ENCODE assay signal across 26 mouse cellular contexts in the genomic region with DNA sequence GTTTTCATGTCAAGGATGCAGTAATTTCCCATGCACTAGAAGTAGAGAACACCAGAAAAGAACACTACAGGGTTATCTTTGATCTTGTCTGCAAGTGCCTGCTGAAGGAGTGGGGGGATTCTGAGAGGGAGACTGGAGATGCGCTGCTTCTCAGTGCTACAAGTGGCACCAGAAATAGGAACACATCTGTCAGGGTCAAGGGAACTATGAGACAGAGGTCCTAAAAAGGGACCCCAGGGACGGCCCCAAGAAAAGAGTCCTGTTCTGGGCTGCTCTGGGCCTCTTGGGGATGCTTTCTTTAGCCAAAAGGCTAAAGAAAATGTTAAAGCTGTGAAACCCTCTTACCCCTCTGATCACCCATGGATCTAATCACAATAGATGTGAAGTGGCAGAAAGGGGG. TPM values are rescaled to one million over a fixed set of nuclear protein-coding genes. Genes with fewer than 3 reads are reported as not detected.
A peak's percentile ranks its signal among the peaks of the same experiment; 100 is the strongest.
DNase-seq lines count a peak whose midpoint lies in the region; ATAC-seq and TF ChIP-seq lines count a peak whose summit lies in the region.
"Had no signal": no experiment of that assay in that cellular context is flagged by ENCODE, and none has a peak within 500 bp of the region (broad histone marks: within the 10 kb centered on the region; RNA-seq: fewer than 3 reads in every experiment).

No protein-coding gene starts in this region.

- in situ Hi-C loops in CH12.LX (cut with MboI; ENCODE audit: low pct_ligation_motif_present, low pct_unique_long_range_greater_than_20kb, low sequenced_read_pairs), result no loop called here

- H3K9ac ChIP-seq in intestine, embryonic 14.5 days (ENCODE audit: low read length), result no peak overlapping the region
- no peak overlapping the region for H3K9ac ChIP-seq in intestine, postnatal 0 days (ENCODE audit: low read depth, low read length)
- H3K9ac ChIP-seq in CH12.LX (ENCODE audit: insufficient read depth, low read depth), result no peak overlapping the region
- H3K9ac ChIP-seq in intestine, embryonic 15.5 days, result no peak overlapping the region
- H3K9ac ChIP-seq: forebrain, postnatal 0 days; heart, embryonic 13.5 days; hindbrain, embryonic 14.5 days had no signal

- TF ChIP-seq RAD21 in CH12.LX (IDR thresholded peaks at IDR 0.05; ENCODE audit: low read depth, low read length), result no peak; the same call in 1 of the 2 replicates

- no peaks in the 10 kb centered on the region for H3K36me3 ChIP-seq in intestine, embryonic 14.5 days (ENCODE audit: control insufficient read depth, insufficient read depth, low read length)
- no peaks in the 10 kb centered on the region for H3K36me3 ChIP-seq in intestine, postnatal 0 days (ENCODE audit: control insufficient read depth, insufficient read depth)
- H3K36me3 ChIP-seq in CH12.LX (replicated peaks in 1 of 2; ENCODE audit: control insufficient read depth in 1 of 2, insufficient read depth in 1 of 2, low read length in 1 of 2), result no peaks in the 10 kb centered on the region
- no peaks in the 10 kb centered on the region for H3K36me3 ChIP-seq in intestine, embryonic 15.5 days
- H3K36me3 ChIP-seq: heart, embryonic 10.5 days; heart, embryonic 13.5 days had no signal

- no peak for DNase-seq in intestine, embryonic 14.5 days (ENCODE audit: low spot score)
- DNase-seq in CH12.LX (ENCODE audit: extremely low read depth), result peak; percentile 65
- no peak for DNase-seq in embryo, embryonic 10.5 days (ENCODE audit: low spot score)
- DNase-seq in urinary bladder, adult 18-20 months (ENCODE audit: low spot score in 2 of 2), result no peak
- DNase-seq: adrenal gland, adult 2 months; adrenal gland, postnatal 14 days; B cell, adult 2 months; cerebellum, adult 11 months; cerebellum, adult 2 months; cerebellum, postnatal 10 days; cerebellum, postnatal 36 days; forebrain, postnatal 0 days; gastrocnemius, postnatal 36 days; heart, adult 2 months; heart, postnatal 14 days; heart, postnatal 4 days had no signal

- WGBS in intestine, embryonic 14.5 days, result 71% methylated on average over 2 of the region's 2 CpGs
- WGBS in intestine, postnatal 0 days, result 91% methylated on average over 2 of the region's 2 CpGs
- WGBS in intestine, embryonic 15.5 days, result 73% methylated on average over 2 of the region's 2 CpGs

- peak overlapping the region; percentile 39; the same call in 1 of the 2 replicates for H3K27ac ChIP-seq in intestine, embryonic 14.5 days (ENCODE audit: low read depth)
- no peak overlapping the region for H3K27ac ChIP-seq in intestine, postnatal 0 days (ENCODE audit: low read depth, low read length)
- peak overlapping the region; percentile 20; the same call in 1 of the 2 replicates for H3K27ac ChIP-seq in CH12.LX (ENCODE audit: insufficient read depth, low read depth)
- H3K27ac ChIP-seq in intestine, embryonic 15.5 days, result peak overlapping the region; percentile 22; the same call in 1 of the 2 replicates
- H3K27ac ChIP-seq: heart, adult 2 months; heart, embryonic 10.5 days; heart, embryonic 13.5 days; hindbrain, embryonic 14.5 days; hindbrain, postnatal 0 days had no signal

- dilution Hi-C loops in CH12.LX (cut with MboI; ENCODE audit: extremely low pct_ligation_motif_present, extremely low pct_unique_long_range_greater_than_20kb, low sequenced_read_pairs), result no loop called here

- TF ChIP-seq EP300 in CH12.LX (IDR thresholded peaks at IDR 0.05; ENCODE audit: low read length), result peak; percentile 62; the same call in 1 of the 2 replicates

- H3K27me3 ChIP-seq in intestine, embryonic 14.5 days (replicated peaks; ENCODE audit: control insufficient read depth, insufficient read depth, low read length), result no peaks in the 10 kb centered on the region
- H3K27me3 ChIP-seq in intestine, postnatal 0 days (replicated peaks; ENCODE audit: control insufficient read depth, insufficient read depth, low read length), result no peaks in the 10 kb centered on the region
- no peaks in the 10 kb centered on the region for H3K27me3 ChIP-seq in CH12.LX (replicated peaks)
- no peaks in the 10 kb centered on the region for H3K27me3 ChIP-seq in intestine, embryonic 15.5 days (replicated peaks)
- H3K27me3 ChIP-seq: heart, embryonic 13.5 days had no signal

- no peak for TF ChIP-seq POLR2A in CH12.LX (IDR thresholded peaks at IDR 0.05; ENCODE audit: low read depth, low read length)

- H3K4me1 ChIP-seq in intestine, embryonic 14.5 days (replicated peaks; ENCODE audit: control insufficient read depth, insufficient read depth, low read length), result no peaks in the 10 kb centered on the region
- H3K4me1 ChIP-seq in intestine, postnatal 0 days (replicated peaks; ENCODE audit: control insufficient read depth, insufficient read depth, low read length), result no peaks in the 10 kb centered on the region
- H3K4me1 ChIP-seq in CH12.LX (ENCODE audit: control insufficient read depth in 1 of 2, insufficient read depth in 2 of 2), result peaks cover 4 to 48% of the 10 kb centered on the region in 2 experiments
- H3K4me1 ChIP-seq in intestine, embryonic 15.5 days (replicated peaks), result peaks cover 5% of the 10 kb centered on the region; the same call in 1 of the 2 replicates

- H3K9me3 ChIP-seq in intestine, embryonic 14.5 days (ENCODE audit: control insufficient read depth, low read length), result no peaks in the 10 kb centered on the region
- H3K9me3 ChIP-seq in intestine, postnatal 0 days (ENCODE audit: control insufficient read depth), result no peaks in the 10 kb centered on the region
- no peaks in the 10 kb centered on the region for H3K9me3 ChIP-seq in CH12.LX (replicated peaks; ENCODE audit: low read length)
- no peaks in the 10 kb centered on the region for H3K9me3 ChIP-seq in intestine, embryonic 15.5 days
- H3K9me3 ChIP-seq: heart, embryonic 10.5 days; heart, embryonic 13.5 days had no signal

- H3K4me2 ChIP-seq in intestine, embryonic 14.5 days (ENCODE audit: low read length), result no peak overlapping the region
- no peak overlapping the region for H3K4me2 ChIP-seq in intestine, postnatal 0 days (replicated peaks; ENCODE audit: low read depth)
- peak overlapping the region; percentile 62 for H3K4me2 ChIP-seq in CH12.LX (ENCODE audit: insufficient read depth, low read depth, poor library complexity, severe bottlenecking)
- H3K4me2 ChIP-seq in intestine, embryonic 15.5 days (replicated peaks), result no peak overlapping the region
- H3K4me2 ChIP-seq: heart, embryonic 13.5 days; hindbrain, embryonic 14.5 days had no signal

- no peak for TF ChIP-seq CTCF in intestine, postnatal 0 days (IDR thresholded peaks at IDR 0.05; ENCODE audit: low read depth)
- TF ChIP-seq CTCF in CH12.LX (conservative IDR thresholded peaks at IDR 0.05 in 1 of 2, IDR thresholded peaks at IDR 0.05 in 1 of 2; ENCODE audit: low read depth in 2 of 2, low read length in 2 of 2), result no peak

- no peak for ATAC-seq in intestine, embryonic 14.5 days (replicated peaks; ENCODE audit: low FRiP score, low TSS enrichment, low read depth)
- no peak for ATAC-seq in intestine, postnatal 0 days
- ATAC-seq in intestine, embryonic 15.5 days, result no peak
- ATAC-seq: forebrain, embryonic 14.5 days; forebrain, postnatal 0 days; hindbrain, postnatal 0 days; inflammation-experienced regulatory T-cells, adult 6 months had no signal

- no peak overlapping the region for H3K4me3 ChIP-seq in intestine, embryonic 14.5 days (ENCODE audit: low read depth, low read length)
- no peak overlapping the region for H3K4me3 ChIP-seq in intestine, postnatal 0 days (ENCODE audit: low read depth, low read length)
- no peak overlapping the region for H3K4me3 ChIP-seq in CH12.LX (replicated peaks in 1 of 3; ENCODE audit: low read depth in 2 of 3, low read length in 2 of 3, poor library complexity in 1 of 3)
- no peak overlapping the region for H3K4me3 ChIP-seq in intestine, embryonic 15.5 days (replicated peaks)
- H3K4me3 ChIP-seq: heart, adult 2 months; heart, embryonic 10.5 days; heart, embryonic 13.5 days had no signal

- no peaks in the 10 kb centered on the region for H3K79me2 ChIP-seq in CH12.LX (replicated peaks; ENCODE audit: control insufficient read depth, extremely low read depth, insufficient read depth, poor library complexity, severe bottlenecking)

TF ChIP-seq in CH12.LX, 34 proteins besides CTCF, POLR2A, EP300 and RAD21:
- TF ChIP-seq IRF4 (IDR thresholded peaks at IDR 0.05; ENCODE audit: low read depth, low read length), result peak; percentile 65
- peak; percentile 33; the same call in 1 of the 2 replicates for TF ChIP-seq BHLHE40 (IDR thresholded peaks at IDR 0.05; ENCODE audit: low read depth, low read length)
- TF ChIP-seq MEF2A (IDR thresholded peaks at IDR 0.05; ENCODE audit: borderline replicate concordance, low read depth, low read length), result peak; percentile 98
- no peak for TF ChIP-seq ZNF384 (IDR thresholded peaks at IDR 0.05; ENCODE audit: low read depth, low read length)
- TF ChIP-seq TCF12 (IDR thresholded peaks at IDR 0.05; ENCODE audit: low read depth, low read length), result peak; percentile 75; the same call in 1 of the 2 replicates
- TF ChIP-seq SIN3A (IDR thresholded peaks at IDR 0.05; ENCODE audit: low read length), result no peak
- TF ChIP-seq ETS1 (conservative IDR thresholded peaks at IDR 0.05; ENCODE audit: low read depth, low read length), result peak; percentile 86
TF ChIP-seq in CH12.LX: peak in this region for 5.

RNA-seq across cellular contexts. Expression of gene Prss23, which starts 35.2 kb away (rescaled TPM):
- polyA plus RNA-seq in intestine, embryonic 14.5 days (2014; fragmentation: Nextera tagmentation; extraction: Ambion mirVana), result 97.3 and 103 TPM in 2 replicates
- 72.4 and 87.9 TPM in 2 replicates for polyA plus RNA-seq in intestine, postnatal 0 days (2015; fragmentation: Nextera tagmentation; extraction: Ambion mirVana)
- total RNA-seq in CH12.LX (2012; rRNA removed) (1.1 and 3.4 TPM in 2 replicates), CH12.LX (2014; rRNA removed) (1.3 and 2.4 TPM in 2 replicates)
- 2.1 and 2.6 TPM in 2 replicates for polyA plus RNA-seq in CH12.LX (2012; ENCODE audit: insufficient read length, low read depth)
- polyA plus RNA-seq in intestine, embryonic 15.5 days (2015; fragmentation: Nextera tagmentation; extraction: Ambion mirVana), result 92.3 and 102 TPM in 2 replicates
- total RNA-seq: granulocyte monocyte progenitor cell, adult 5-6 weeks; MEL had no signal
- polyA plus RNA-seq: inflammation-experienced regulatory T-cells, adult 6 months had no signal

Comparison
In these comparisons a context has a peak if more than half of its experiments do, and no peak if none do; other contexts are left out.
1. RNA of gene Prss23, which starts 35.2 kb away (polyA plus RNA-seq): 92.3 to 102 TPM in intestine, embryonic 15.5 days, 97.3 to 103 TPM in intestine, embryonic 14.5 days and 72.4 to 87.9 TPM in intestine, postnatal 0 days; 2.1 to 2.6 TPM in CH12.LX; every median in the first group is over 10 times any median in the second.